Mouse (Mus musculus) erythroblast, embryonic 14.5 days (primary cell): ENCODE data around the gene Farp1.

Experiments used
- GATA1 ChIP-seq: IDR thresholded peaks from 2 replicates; pipeline ENCODE4 v1.6.1; 2012; ENCODE audit warnings: low read length, inconsistent platforms, mixed read lengths
- TAL1 ChIP-seq: IDR thresholded peaks from 3 replicates; pipeline ENCODE4 v1.6.1; 2012; ENCODE audit warnings: low read length, inconsistent platforms, mixed read lengths

DNA sequence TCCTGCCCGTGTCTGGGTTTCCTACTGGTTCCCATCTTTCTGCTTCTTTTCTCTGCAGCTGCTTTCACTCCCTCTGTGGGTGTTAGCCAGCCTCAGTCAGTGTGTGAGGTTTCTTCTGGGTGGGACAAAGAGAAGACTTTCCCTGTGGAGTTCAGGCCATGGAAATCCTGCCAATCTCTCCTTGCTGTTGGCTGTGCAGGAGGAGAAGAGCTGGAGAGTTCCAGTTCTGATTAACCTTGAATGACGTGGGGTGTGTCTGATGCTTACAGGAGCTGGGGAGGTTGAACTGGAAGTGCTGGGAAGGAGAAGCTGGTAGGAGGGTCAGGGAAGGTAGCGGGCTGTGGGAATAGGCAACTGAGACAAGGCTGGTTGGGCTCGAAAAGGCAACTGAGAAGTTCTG lies 26.7 kb downstream of the Farp1 start:
- TF ChIP-seq GATA1 (no peak), TAL1 (no peak)
